Mouse (Mus musculus): ENCODE measurements around the gene Rnf208.

Gene Rnf208

DNA sequence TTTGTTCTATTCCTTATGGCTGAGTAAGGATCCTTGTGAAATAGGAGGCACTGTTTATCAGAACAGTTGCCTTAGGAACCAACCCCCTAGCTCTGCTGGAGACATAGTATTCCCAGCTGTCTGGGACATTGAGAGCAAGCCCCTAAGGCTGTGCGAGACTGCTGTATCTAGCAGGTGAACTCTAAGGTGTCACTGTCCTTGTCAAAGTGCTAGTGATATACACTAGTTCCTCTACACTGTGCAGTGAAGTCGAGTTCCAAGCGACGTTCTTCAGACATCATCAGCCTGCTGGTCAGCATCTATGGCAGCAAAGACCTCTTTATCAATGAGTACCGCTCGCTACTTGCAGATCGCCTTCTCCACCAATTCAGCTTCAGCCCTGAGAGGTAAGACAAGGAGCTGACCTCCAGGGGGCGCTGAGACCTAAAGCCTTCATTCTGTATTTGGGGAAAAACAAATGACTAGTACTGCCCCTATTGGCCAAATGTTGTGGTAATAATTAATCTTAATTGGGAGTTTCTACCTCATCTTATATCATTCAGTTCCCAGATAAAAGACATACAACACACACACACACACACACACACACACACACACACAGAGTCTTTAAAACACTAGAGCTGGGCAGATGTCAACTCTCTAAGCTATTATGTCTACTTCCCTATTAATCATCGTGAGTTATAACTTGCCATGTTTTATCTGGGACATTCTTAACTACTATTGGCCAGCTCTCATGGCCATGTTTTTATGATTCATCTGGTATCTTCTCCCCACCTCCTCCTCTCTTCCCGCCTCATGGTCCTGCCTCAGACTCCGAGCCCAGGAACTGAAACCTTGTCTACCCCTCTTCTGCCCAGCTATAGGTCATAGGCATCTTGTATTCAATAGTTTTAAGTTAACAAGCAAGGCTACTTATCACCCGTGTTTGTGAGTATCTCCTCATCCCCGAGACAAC, 37.1 kb downstream of the Rnf208 start:
- peak; percentile 84 for DNase-seq (ENCODE audit: low spot score)

DNA sequence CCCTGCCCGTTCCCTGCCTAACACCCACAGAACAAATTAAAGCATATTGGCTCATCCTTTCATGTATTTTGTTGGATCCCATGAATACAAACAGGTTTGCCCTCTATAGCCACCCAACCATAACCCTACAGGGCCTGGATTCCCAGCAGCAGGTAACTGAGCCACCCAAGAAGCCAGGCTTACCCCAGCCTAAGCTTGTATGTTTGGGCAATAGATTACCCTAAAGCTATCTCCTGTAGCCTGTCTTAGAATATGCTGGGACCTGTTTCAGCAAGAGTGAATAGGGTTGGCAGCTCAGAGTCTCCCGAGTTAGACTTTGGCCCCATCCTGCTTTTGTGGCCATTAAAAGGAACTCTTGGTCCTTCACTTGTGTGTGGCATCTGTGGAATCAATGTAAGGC, 43.5 kb downstream of the Rnf208 start:
- DNase-seq (ENCODE audit: low spot score): no peak

DNA sequence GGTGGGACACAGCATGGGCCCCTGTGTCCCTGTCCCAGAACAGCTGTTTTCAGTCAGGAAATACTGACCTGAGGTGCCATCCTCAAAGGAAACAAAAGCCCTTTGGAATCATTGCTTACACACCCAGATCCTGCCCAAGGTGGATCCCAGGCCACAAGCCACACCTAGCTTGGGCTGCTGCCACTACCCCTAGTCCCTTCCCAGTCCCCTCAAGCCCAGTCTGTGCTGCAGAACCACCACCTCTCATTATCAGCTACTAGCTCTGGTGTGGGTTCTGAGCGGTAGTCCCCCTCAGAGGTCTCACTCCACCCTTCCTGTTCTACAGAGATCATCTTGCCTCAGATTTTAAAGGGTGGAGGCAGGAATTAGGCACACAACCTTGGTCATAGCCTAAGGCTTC, 44.3 kb downstream of the Rnf208 start:
- no peak for DNase-seq (ENCODE audit: low spot score)

DNA sequence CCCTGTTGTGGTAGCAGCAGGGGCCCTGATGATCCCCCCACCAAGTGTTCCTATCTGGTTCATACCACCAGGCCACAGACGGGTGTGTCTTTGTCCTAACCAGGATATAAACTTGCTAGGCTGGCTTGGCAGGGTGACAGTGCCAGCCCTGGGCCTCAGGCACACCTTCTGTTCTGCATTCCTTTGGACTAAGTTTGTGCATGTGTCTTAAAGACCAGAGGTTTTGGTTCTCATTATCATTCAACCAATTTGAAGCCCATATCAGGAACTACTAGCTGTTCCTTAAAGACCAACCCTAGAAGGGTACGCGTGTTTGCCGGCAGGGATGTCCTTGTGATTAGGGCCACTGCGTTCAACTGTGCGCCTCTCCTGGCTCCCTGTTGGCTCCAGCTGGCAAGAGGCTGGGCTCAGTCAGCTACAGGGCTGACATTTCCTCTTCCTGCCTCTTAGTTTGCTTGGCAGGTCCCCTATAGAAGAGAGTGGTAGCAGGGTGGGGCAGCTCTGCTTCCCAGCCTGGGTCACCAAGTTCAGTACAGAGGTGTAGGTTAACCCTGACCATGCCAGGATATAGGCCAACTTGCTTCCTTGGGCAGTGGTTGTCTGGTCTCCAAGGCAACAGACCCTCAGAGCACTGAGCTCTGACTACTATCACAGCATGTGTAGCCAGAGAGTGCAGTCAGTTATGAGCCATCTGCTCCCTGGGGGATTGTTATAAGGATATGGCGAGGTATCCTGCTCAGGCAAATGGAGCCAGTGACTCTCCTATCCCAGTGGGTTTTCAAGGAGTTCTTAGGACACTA, 45.0 kb downstream of the Rnf208 start:
- DNase-seq (ENCODE audit: low spot score): no peak

DNA sequence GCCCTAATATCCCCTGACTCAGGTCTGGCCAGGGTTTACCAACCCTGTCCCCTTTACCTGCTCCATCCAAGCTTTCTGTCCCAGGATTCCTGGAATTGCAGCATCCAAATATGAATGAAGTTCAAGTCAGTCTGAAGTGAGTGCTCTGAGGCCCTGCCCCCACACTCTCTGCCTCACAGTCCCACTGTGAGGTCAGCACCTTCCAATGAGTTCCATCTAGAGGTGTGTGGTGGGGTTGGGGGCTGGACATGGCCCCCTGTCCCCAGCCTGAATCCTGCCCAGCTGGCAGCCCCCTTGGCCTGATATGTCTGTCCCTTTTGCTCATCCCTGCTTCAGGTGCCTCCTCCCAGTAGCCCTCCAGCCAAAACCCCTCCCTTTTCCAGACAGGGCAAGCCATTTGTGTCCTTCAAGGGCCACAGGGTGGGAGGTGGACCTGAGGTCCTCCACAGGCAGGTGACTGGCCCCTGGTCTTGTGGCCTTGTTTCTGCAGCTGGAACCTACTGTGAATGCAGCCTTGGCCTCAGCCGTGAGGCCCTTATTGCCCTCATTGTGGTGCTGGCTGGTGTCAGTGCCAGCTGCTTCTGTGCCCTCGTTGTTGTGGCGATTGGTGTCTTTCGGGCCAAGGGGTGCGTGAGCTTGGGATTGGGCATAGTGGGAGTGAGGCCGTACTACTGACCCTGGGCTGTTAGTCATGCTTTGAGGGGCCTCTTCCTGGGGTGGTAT, 46.0 kb downstream of the Rnf208 start, which contains the start of gene Tmem210:
TSS of gene Tmem210 (plus strand) at position 219 of the 723 bp plus-strand sequence.
- DNase-seq (ENCODE audit: low spot score): no peak

DNA sequence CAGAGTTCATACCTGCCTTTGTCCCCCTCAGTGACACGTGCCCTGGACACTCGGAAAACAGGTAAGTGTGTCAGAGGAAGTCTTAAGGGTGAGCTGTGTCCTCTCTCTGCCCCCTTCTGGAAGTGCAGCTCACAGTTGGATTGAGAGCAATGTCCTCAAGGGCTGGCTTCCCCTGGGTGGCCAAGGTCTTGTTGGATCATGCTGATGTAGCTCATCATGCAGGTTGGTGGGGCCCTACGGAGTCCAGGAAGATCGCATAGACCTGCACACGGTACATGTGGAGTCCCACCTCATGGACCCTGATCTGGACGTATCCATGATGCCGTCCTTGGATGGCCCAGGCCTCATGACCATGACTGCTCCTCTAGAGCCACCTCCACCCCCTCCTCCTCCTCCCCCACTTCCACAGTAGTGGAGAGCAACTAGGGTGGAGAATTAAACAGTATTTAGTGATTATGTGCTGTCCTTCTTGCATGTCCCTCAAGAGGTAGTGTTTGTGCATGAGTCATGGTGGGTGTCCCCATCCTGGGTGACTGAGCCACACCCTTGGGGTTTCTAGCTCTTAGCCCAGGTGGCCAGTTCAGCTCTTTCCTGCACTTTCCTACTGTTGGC, 46.8 kb downstream of the Rnf208 start:
- no peak for DNase-seq (ENCODE audit: low spot score)

DNA sequence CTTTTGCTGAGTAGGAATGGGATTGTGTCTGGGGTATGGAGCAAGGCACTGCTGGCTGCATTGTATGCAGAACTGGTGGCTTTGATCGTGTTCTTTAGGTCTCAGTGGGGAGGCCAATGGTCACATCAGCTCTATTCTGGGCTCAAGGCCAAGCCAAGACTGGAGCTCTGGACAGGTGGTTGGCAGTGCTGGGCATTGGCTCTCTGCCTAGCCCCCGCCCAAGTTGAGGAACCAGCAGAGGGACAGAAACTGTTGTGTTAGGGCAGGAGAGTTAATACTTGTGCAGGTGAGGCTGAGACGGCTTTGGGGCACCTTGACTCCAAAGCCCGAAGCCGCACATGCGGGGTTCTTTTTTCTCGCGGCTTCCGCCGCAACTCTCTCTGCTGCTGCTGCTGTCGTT, 47.6 kb downstream of the Rnf208 start, which contains the start of gene Lrrc26:
TSS of gene Lrrc26 (plus strand) at position 265 of the 400 bp plus-strand sequence.
- DNase-seq (ENCODE audit: low spot score): no peak

DNA sequence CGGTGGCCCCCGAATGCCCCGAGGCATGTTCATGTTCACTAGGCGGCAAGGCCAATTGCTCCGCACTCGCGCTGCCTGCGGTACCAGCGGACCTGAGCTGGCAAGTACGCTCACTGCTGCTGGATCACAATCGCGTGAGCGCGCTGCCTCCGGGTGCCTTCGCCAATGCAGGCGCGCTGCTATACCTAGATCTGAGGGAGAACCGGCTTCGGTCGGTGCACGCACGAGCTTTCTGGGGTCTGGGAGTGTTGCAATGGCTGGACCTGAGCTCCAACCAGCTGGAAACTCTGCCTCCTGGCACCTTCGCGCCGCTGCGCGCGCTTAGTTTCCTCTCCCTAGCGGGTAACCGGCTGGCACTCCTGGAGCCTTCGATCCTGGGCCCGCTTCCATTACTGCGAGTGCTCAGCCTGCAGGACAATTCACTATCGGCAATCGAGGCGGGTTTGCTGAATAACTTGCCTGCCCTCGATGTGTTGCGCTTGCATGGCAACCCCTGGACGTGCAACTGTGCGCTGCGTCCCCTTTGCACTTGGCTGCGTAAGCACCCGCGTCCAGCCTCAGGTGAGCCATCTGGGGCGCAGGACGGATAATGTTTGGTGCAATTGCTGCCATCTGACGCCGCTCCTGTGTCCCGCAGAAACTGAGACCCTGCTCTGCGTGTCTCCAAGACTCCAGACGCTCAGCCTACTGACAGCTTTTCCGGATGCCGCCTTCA, 48.2 kb downstream of the Rnf208 start:
- DNase-seq (ENCODE audit: low spot score): no peak

DNA sequence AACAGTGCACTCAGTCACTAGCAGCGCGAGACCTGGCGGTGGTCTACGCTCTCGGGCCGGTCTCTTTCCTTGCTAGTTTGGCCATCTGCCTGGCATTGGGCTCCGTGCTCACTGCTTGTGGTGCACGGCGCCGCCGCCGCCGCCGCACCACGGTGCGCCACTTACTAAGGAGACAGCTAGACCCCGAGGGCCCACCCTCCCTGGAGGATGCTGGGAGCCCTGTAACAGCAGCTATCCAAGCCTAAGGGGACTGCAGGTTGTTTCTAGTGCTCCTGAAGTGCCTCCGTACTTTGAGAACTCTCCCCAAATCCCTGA, 48.7 kb downstream of the Rnf208 start:
- no peak for DNase-seq (ENCODE audit: low spot score)

DNA sequence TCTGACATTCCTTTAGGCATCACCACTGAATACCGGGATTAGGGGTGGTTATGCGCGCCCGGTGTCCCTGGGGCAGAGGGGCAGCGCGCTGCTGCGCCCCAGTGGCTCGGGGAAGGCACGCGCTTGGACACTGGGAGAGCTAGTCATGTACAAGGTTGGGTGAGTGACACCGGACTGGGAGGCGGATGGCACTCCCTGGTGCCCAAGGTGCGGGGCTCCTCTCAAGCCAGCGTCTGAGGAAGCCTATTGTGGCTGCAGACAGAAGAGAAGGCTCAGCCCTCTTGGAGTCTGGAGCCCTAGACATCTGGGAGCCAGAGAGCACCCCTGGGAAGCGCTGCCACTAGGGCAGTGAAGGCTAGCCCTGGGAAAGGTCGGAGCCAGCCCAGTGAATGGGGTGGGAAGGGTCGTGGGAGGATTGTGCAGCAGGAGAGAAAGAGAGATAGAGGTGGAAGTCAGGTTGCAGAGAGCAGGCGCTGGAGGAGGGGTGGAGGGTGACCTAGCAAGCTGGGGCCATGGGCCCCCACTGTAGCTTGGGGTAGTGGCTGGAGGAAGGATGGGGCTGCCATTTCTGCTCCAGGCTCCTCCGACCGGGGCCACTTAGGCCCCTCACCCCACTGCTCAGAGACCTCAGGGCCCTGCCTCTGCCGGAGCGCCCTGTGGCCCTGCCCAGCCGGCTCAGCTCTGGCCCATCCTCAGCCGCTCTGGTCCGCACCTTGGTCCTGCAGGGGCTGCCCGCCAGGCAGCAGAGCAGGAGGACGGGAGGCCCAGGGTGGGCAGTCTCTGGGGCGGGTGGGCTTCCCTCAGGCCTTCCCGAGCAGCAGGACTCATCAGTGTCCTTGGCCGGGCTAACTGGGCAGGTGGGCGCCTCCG, 49.4 kb downstream of the Rnf208 start:
- DNase-seq (ENCODE audit: low spot score): no peak

DNA sequence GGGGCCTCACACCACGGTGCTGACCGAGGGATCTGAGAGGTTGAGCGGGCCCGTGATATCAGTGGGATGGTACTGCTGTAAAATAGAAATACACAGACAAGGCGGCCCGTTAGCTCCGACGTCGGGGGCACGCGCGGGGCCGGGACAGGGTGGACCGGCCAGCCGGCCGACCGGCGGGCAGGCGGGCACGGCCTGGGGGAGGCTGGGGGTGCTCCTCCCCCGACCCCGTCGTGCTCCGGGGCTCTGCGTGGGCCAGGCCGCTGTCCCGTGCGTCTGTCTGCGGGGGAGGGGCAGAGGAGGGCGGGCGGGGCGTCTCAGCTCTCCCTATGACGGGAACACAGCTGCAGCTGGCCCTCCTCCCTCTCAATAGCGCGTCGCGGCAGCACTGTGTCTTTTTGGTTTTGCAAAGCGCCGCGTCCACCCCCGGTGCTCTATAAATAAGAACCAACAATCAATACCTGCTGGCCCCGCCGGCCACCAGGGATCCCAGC, 50.0 kb downstream of the Rnf208 start:
- no peak for DNase-seq (ENCODE audit: low spot score)

DNA sequence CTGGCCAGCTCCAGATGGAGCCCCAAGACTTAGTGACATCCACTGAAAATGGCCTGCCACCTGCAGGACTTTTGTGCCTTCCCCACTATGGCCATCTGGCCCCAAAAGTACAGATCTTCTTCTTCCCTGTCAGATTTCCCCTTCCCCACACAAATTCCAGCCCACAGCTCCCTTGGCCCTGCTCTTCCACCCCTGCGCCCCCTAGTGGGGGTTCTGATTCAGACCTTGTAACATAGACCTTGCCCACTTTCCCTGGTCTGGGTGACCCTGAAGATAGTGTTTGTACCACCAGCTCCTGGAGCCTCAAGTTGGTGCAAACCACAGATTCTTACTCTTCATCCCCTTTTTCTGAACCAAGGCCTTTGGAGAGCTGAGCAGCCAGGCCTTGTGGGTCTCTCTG, 50.8 kb downstream of the Rnf208 start:
- peak; percentile 66 for DNase-seq (ENCODE audit: low spot score)

DNA sequence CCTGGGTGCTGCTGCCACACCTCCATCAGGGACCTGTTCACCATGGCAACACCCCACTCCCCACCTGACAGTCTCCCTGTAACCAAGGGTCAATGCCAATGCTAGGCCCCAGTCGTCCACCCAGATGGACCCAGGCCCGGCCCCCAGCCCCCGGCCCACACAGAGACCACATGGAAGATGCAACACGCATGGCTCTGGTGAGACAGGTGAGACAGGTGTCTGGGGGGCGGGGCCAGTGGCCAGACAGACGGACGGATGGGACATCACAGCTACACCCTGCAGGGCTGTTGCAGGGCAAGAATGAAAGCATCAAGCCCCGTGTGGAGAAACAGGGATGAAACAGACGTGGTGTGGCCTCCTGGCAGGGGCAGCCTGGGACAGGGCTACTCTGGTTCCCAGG, 51.7 kb downstream of the Rnf208 start:
- no peak for DNase-seq (ENCODE audit: low spot score)

All from adipocyte (in vitro differentiated cells).